Mouse (Mus musculus): ENCODE data around the gene Phykpl. TPM values are rescaled to one million over a fixed set of nuclear protein-coding genes. Genes with fewer than 3 reads are reported as not detected.

Phykpl gene
- 18.5 and 21.1 TPM in 2 replicates for polyA plus RNA-seq (2015; fragmentation: Nextera tagmentation; extraction: Ambion mirVana)

DNA sequence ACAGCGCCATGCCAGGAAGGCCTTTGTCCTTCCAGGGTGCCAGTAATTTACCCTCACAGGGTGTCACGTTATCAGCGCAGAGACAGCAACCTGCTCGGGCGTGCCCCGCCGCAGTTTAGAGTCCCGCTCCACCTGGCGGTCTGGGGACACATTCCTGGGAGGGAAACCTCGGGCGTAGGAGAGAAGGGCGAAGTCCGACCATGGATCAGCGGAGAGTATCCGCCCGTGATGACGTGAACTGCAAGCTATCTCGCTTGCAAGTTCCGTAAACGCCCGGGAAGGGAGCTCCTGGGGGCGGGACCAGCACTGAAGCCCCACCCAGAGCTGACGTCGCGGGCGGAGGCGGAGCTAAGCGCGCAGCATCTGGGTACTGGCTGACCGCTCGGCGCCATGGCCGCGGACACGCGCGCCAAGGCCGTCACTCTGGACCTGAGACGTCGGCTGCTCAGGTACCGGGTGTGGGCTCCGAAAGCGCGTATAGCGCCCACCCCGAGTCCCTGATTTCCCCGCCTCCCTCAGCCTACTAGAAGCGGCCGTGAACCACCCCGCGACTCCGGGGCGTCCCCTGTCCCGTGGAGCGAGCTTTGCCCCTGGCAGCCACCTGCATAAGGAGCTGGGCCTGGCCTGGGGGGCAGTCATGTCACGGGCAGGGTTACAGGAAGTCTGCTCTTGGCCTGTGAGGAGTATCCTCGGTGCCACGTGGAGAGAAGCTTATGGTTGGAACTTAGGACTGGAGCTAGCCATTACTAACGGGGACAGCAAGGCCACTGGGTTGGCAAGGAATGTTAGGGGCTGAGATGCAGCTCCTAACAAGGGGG is at the start of gene Phykpl:
Gene Phykpl (plus strand): TSS at position 327 of the 818 bp plus-strand sequence.
- Histone ChIP-seq H3K27me3 (replicated peaks) (no peaks in the 10 kb centered on the region), H3K9ac (peak within 1 kb of the TSS; percentile 89), H3K36me3 (peaks cover 10% of the 10 kb centered on the region; the same call in 1 of the 2 replicates), H3K9me3 (no peaks in the 10 kb centered on the region), H3K4me2 (replicated peaks) (peak within 1 kb of the TSS; percentile 88), H3K4me3 (replicated peaks) (peak within 1 kb of the TSS; percentile 70), H3K4me1 (replicated peaks) (peaks cover 21% of the 10 kb centered on the region), H3K27ac (peak within 1 kb of the TSS; percentile 91)
- peak; percentile 95 for ATAC-seq
- under 1% methylated on average over 59 of the region's 59 CpGs for WGBS

DNA sequence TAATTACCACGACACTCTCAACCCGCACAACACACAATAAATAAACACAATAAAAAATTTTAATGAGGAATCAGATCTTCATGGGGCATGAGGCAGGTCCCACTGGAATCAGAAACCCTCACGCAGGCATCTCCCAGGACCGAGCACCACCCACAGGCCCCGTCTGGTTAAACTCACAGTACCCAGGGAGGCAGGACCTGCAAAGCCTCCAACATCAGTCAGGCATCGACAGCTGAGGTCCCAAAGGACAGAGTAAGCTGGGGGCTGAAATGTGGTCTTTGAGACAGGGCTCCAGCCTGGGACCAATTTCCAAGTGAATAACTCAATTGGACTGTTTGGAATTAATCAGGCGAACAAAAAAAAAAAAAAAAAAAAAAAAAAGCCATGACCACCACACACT is 46.2 kb upstream of the Phykpl start:
- no peak overlapping the region for H3K27ac ChIP-seq
- H3K9me3 ChIP-seq: no peaks in the 10 kb centered on the region
- 55% methylated on average over 7 of the region's 7 CpGs for WGBS
- no peaks in the 10 kb centered on the region for H3K27me3 ChIP-seq (replicated peaks)
- H3K4me1 ChIP-seq (replicated peaks): 0 out of 2 replicates have a peak, but pooled peaks cover under 1% of the 10 kb centered on the region
- no peak overlapping the region for H3K4me2 ChIP-seq (replicated peaks)
- H3K36me3 ChIP-seq: no peaks in the 10 kb centered on the region
- ATAC-seq: no peak
- no peak overlapping the region for H3K4me3 ChIP-seq (replicated peaks)
- H3K9ac ChIP-seq: no peak overlapping the region

DNA sequence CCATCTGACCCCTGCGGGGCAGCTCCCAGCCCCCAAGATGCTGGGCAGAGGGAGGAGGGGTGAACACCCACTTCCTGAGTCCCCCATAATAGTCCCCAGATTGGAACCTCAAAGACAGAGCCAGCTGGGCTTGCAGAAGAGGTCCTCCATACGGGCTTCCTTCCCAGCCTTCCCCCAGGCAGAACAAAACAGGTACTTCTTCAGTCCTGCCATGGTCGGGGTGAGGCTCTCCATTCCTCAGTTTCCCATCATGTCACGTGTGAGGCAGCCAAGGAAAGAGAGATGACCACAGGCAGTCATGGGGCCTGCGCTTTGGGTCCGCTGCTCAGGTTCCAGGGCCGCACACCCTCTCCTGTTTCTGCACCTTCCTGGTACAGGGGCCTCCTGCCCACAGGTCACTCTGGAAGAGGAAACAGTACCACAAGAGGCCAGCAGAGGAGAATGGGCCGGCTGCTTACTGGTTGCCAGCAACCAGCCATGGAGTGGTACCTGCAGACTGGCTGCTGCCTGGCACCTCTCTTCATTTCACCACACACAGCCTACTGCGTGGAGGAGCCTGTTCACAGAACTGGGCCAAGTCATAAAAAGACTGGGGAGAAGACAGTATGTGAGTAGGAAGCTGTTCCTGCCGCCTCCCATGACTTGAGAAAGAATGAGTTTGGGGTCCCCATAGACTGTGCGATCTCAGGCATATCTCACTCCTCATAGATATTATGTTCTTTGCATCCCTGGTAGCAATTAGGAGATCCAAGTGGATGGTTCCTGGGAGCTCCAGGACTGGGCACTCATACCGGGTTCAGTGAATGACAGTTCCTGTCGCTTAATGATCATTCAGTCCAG is 45.4 kb upstream of the Phykpl start:
- no peak overlapping the region for H3K4me2 ChIP-seq (replicated peaks)
- ATAC-seq: peak; percentile 27; the same call in 1 of the 2 replicates
- H3K4me3 ChIP-seq (replicated peaks): no peak overlapping the region
- H3K4me1 ChIP-seq (replicated peaks): no peaks in the 10 kb centered on the region
- no peak overlapping the region for H3K27ac ChIP-seq
- no peak overlapping the region for H3K9ac ChIP-seq
- WGBS: 60% methylated on average over 13 of the region's 13 CpGs
- no peaks in the 10 kb centered on the region for H3K9me3 ChIP-seq
- no peaks in the 10 kb centered on the region for H3K27me3 ChIP-seq (replicated peaks)
- H3K36me3 ChIP-seq: no peaks in the 10 kb centered on the region

DNA sequence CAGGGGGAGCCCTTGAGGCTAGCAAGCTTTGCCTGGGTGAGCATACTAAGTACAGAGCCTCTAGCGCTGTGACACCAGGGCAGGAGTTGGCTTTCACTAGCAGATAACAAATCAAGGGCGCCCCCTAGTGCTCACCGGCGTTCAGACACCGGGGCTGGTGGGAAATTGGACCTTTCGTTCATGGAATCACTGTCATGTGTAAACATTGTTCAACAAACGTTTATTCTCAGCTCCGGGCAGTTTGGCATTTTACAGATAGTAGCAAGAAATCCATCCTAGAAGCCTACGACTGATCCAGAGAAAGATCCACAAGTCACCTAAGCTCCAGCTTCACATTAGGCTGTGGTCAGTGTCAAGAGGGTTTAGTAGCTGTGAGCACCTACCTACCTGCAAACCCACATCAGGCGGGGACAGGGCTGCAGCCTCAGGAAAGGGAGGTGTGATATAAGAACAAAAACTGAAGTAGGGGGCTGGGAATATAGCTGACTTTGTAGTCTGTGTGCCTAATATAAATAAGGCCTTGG is 44.7 kb upstream of the Phykpl start:
- 8% methylated on average over 10 of the region's 10 CpGs for WGBS
- peak; percentile 92 for ATAC-seq
- H3K27me3 ChIP-seq (replicated peaks): no peaks in the 10 kb centered on the region
- H3K9me3 ChIP-seq: no peaks in the 10 kb centered on the region
- no peak overlapping the region for H3K9ac ChIP-seq
- no peak overlapping the region for H3K4me2 ChIP-seq (replicated peaks)
- no peak overlapping the region for H3K4me3 ChIP-seq (replicated peaks)
- H3K4me1 ChIP-seq (replicated peaks): no peaks in the 10 kb centered on the region
- H3K36me3 ChIP-seq: no peaks in the 10 kb centered on the region
- no peak overlapping the region for H3K27ac ChIP-seq

DNA sequence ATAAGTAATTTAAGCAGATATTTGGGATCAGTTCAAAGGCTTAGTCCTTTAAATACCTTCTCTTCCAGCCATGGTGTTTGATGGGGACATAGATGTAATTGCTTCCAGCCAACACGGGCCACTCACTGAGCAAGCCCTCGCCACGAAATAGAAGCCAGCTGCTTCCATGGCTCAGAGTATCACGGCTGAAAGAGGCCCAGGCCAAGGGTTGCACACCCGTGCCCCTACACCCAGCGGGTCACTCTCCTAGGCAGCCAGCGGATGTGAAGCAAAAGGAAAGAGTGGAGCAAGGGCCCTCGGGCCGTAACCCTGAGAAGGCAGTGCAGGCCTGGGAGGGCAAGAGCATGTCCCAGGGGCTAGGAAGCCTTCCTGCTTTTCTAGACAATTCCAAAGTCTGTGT is 42.1 kb upstream of the Phykpl start:
- 61% methylated on average over 9 of the region's 9 CpGs for WGBS
- H3K4me3 ChIP-seq (replicated peaks): no peak overlapping the region
- no peak overlapping the region for H3K4me2 ChIP-seq (replicated peaks)
- no peak for ATAC-seq
- no peaks in the 10 kb centered on the region for H3K27me3 ChIP-seq (replicated peaks)
- no peak overlapping the region for H3K9ac ChIP-seq
- H3K27ac ChIP-seq: no peak overlapping the region
- H3K36me3 ChIP-seq: no peaks in the 10 kb centered on the region
- H3K4me1 ChIP-seq (replicated peaks): no peaks in the 10 kb centered on the region
- no peaks in the 10 kb centered on the region for H3K9me3 ChIP-seq

DNA sequence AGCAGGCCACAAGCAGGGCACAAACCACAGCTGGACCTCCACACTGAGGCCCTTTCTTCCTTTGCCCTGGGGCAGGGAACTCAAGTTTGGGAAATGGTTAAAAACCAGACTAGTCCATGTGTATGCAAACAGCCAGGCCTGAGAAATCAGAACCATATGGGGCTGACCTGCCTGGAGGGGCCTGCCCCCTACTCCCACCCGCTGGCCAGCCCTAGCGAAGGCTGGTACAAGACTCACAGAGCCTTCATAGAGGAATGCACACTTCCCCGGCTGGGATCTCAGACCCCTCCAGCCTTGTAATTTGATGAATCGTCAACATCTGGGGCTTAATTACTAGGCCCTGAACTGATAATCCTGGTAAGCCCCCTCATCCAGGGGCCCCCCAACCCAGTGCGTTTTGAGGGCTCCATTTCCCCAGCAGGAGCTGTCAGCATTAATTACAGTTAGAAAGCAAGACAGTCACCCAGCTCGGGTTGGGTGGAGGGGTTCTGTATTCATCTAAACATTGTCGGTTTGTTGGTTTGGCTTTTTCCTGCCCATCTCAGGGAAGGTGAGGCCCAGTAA is 41.0 kb upstream of the Phykpl start:
- ATAC-seq: no peak
- Histone ChIP-seq H3K27me3 (replicated peaks) (no peaks in the 10 kb centered on the region), H3K27ac (no peak overlapping the region), H3K4me1 (replicated peaks) (no peaks in the 10 kb centered on the region), H3K9me3 (no peaks in the 10 kb centered on the region), H3K4me3 (replicated peaks) (no peak overlapping the region), H3K4me2 (replicated peaks) (no peak overlapping the region), H3K9ac (no peak overlapping the region), H3K36me3 (no peaks in the 10 kb centered on the region)
- WGBS: 47% methylated on average over 7 of the region's 7 CpGs

DNA sequence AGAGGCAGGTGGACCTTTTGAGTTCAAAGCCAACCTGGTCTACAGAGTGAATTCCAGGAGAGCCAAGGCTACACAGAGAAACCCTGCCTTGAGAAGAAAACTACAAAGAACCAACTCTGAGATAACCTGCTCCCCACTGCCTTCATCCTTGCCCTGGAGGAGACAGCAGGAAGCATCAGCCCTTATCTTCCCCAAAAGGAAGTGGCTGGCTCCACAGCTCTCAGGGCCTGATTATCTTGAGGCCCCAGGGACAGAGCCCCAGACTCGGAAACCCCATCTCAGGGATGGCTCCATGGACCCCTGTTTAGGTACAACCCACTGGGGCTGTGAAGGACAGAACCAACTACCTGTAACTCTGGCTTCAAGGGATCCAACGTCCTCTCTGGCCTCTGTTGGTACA is 40.1 kb upstream of the Phykpl start:
- Histone ChIP-seq H3K4me3 (replicated peaks) (no peak overlapping the region), H3K27me3 (replicated peaks) (no peaks in the 10 kb centered on the region), H3K4me2 (replicated peaks) (no peak overlapping the region), H3K4me1 (replicated peaks) (no peaks in the 10 kb centered on the region), H3K27ac (no peak overlapping the region), H3K36me3 (no peaks in the 10 kb centered on the region), H3K9ac (no peak overlapping the region), H3K9me3 (no peaks in the 10 kb centered on the region)
- no peak for ATAC-seq
- 55% methylated on average over 2 of the region's 2 CpGs for WGBS

DNA sequence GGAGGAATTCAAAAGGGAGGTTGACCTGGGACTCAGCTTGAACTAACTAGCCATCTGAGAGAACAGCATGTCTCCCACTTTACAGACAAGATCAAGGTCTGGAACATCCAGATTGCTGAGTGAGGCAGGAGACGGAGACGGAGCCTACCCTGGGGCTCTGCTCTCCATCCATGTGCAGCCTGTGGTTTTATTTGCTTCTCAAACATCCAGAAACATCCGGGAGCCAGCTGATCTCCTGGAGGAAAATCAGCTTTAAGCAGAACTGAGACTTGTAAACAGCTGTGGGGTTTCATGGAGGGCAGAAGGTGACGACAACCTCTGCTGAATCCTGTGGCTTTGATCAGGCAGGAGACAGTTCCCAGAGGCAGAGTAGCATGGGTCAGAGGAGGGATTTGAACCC is 38.7 kb upstream of the Phykpl start:
- no peak overlapping the region for H3K27ac ChIP-seq
- H3K9ac ChIP-seq: no peak overlapping the region
- 40% methylated on average over 4 of the region's 4 CpGs for WGBS
- no peak overlapping the region for H3K4me2 ChIP-seq (replicated peaks)
- H3K36me3 ChIP-seq: no peaks in the 10 kb centered on the region
- peaks cover 1% of the 10 kb centered on the region for H3K4me1 ChIP-seq (replicated peaks)
- H3K9me3 ChIP-seq: no peaks in the 10 kb centered on the region
- no peak for ATAC-seq
- H3K4me3 ChIP-seq (replicated peaks): no peak overlapping the region
- no peaks in the 10 kb centered on the region for H3K27me3 ChIP-seq (replicated peaks)

DNA sequence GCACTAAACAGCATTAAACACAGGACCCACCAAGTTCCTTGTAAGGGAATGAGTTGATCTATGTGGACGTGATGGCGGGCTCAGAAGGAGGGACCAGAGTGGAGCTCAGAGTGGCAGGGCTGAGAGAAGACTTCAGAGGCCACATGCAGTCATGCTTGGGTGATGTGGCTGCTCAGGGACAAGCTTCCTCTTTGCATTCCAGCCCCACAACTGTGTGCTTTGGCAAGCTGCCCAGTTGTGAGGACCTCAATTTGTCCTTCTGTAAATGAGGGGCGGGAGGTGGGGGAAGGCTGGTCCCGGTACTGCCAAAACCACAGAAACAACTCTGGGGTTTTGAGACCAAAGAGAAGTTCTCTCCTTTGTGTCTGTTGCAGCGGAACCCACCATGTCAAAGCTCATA is 33.3 kb upstream of the Phykpl start:
- Histone ChIP-seq H3K4me1 (replicated peaks) (peaks cover 8% of the 10 kb centered on the region), H3K27me3 (replicated peaks) (no peaks in the 10 kb centered on the region), H3K36me3 (no peaks in the 10 kb centered on the region), H3K27ac (no peak overlapping the region), H3K9me3 (no peaks in the 10 kb centered on the region), H3K4me3 (replicated peaks) (no peak overlapping the region), H3K9ac (no peak overlapping the region; the same call in 1 of the 2 replicates), H3K4me2 (replicated peaks) (no peak overlapping the region)
- ATAC-seq: 0 out of 2 replicates have a peak, but pooled peaks have one; percentile 40
- WGBS: 48% methylated on average over 5 of the region's 5 CpGs

DNA sequence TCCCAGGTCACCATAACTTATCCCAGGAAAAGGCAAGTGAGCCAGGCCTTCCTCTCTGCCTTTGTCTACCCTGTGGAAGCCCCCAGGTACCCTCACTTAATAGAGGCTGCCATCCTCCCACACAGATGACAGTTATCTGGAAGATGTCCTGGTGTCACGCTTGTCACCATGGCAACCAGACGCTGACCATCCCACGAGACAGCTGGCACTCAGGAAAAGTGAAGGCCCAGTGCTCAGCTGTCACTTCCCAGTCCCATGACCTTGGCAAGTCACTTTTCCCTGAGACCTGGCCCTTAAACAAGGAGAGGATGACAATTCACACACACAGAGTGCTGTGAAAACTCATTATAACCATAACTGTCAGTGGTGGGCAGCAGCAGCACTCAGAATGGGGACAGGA is 32.5 kb upstream of the Phykpl start:
- H3K36me3 ChIP-seq: no peaks in the 10 kb centered on the region
- H3K4me2 ChIP-seq (replicated peaks): no peak overlapping the region
- no peak overlapping the region for H3K4me3 ChIP-seq (replicated peaks)
- H3K27ac ChIP-seq: no peak overlapping the region
- WGBS: 59% methylated on average over 3 of the region's 3 CpGs
- no peak overlapping the region for H3K9ac ChIP-seq
- no peaks in the 10 kb centered on the region for H3K9me3 ChIP-seq
- peaks cover 8% of the 10 kb centered on the region for H3K4me1 ChIP-seq (replicated peaks)
- no peak for ATAC-seq
- no peaks in the 10 kb centered on the region for H3K27me3 ChIP-seq (replicated peaks)

DNA sequence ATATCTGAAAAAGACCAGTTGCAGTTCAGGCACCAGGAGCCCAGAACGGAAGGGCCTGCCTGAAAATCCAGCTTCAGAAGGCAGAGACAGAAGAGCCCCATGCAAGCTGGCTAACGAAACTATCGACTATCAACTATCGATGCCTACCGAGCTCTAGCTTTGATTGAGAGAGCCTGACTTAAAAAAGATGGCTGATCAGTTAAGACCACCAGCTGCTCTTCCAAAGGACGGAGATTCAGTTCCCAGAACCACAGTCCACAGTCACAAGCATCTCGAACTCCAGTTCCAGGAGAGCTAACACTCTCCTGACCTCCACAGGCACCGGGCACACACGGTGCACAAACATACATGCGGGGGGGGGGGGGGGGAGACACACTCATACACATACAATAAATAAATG is 30.0 kb upstream of the Phykpl start:
- H3K9me3 ChIP-seq: no peaks in the 10 kb centered on the region
- no peaks in the 10 kb centered on the region for H3K36me3 ChIP-seq
- H3K27me3 ChIP-seq (replicated peaks): no peaks in the 10 kb centered on the region
- no peak overlapping the region for H3K4me3 ChIP-seq (replicated peaks)
- peaks cover 8% of the 10 kb centered on the region for H3K4me1 ChIP-seq (replicated peaks)
- no peak for ATAC-seq
- H3K9ac ChIP-seq: no peak overlapping the region
- H3K4me2 ChIP-seq (replicated peaks): no peak overlapping the region
- WGBS: 69% methylated on average over 9 of the region's 10 CpGs
- H3K27ac ChIP-seq: no peak overlapping the region

DNA sequence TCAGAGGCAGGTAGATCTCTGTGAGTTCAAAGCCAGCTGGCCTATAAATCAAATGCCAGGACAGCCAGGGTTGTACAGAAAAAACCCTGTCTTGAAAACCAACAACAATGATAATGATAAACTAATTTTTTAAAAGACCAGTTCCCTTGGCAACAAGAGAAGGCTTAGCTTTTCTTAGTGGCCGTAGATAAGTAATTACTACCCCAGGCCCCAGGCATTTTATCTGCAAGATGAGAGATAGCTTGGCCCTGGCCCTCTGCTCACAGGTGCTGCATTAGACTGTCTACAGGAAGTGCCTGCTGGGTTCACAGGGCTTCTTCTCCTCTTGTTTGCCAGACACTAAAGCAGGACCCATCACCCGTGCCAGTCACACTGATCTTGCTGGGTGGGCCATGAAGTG is 29.5 kb upstream of the Phykpl start:
- peaks cover 8% of the 10 kb centered on the region for H3K4me1 ChIP-seq (replicated peaks)
- H3K36me3 ChIP-seq: no peaks in the 10 kb centered on the region
- no peak overlapping the region for H3K4me2 ChIP-seq (replicated peaks)
- ATAC-seq: no peak
- no peaks in the 10 kb centered on the region for H3K27me3 ChIP-seq (replicated peaks)
- H3K27ac ChIP-seq: no peak overlapping the region
- H3K9ac ChIP-seq: no peak overlapping the region
- H3K9me3 ChIP-seq: no peaks in the 10 kb centered on the region
- WGBS: 45% methylated on average over 2 of the region's 2 CpGs
- no peak overlapping the region for H3K4me3 ChIP-seq (replicated peaks)
